In the genomic region with DNA sequence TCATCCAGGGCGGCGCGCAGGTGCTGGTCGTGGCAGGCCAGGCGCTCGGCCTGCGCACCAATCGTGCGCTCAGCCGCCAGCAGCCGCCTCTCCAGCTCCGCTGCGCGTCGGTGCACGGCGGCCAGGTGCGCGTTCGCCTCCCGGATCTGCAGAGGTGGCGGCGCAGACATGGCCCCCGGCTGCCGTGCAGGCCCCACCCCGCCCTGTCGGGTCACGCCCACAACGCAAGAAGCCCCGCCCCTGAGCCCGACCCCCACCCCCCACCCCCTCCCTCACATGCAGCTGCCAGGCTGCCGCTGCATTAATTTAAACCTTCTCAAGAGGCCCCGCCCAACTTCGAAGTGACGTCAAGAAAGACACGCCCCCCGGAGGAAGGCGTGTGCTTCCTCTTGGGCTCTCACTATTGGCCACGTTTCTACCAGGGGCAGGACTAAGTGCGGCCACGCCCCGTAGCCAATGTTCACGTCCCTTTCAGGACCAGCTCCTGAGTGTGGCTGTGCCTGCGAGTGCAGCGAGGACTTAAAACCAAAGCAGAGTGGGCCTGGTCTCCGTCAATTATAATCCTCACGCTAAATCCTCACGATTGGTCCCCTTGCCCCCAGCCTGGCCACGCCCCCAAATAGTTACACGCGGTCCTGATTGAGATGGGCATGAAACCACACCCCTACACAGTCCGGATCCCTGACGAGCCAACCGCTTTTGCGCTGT, we compare ENCODE assay signal across 8 mouse cellular contexts. TPM values are rescaled to one million over a fixed set of nuclear protein-coding genes. Genes with fewer than 3 reads are reported as not detected.
DNase-seq lines count a peak whose midpoint lies in the region; ATAC-seq lines count a peak whose summit lies in the region.

No protein-coding gene starts in this region.

- peak overlapping the region; percentile 90 for H3K9ac ChIP-seq in kidney, embryonic 15.5 days

- H3K4me1 ChIP-seq in heart, embryonic 10.5 days = peaks cover 43% of the 10 kb centered on the region
- peaks cover 39% of the 10 kb centered on the region for H3K4me1 ChIP-seq in kidney, embryonic 15.5 days

- H3K4me2 ChIP-seq in kidney, embryonic 15.5 days = peak overlapping the region; percentile 89

- peak overlapping the region; percentile 90 for H3K4me3 ChIP-seq in heart, embryonic 10.5 days
- peak overlapping the region; percentile 95 for H3K4me3 ChIP-seq in kidney, embryonic 15.5 days (replicated peaks)

- H3K36me3 ChIP-seq in heart, embryonic 10.5 days = peaks cover 33% of the 10 kb centered on the region
- H3K36me3 ChIP-seq in kidney, embryonic 15.5 days = peaks cover 27% of the 10 kb centered on the region

- H3K27me3 ChIP-seq in heart, embryonic 10.5 days (ENCODE audit: insufficient read depth, poor library complexity, severe bottlenecking) = no peaks in the 10 kb centered on the region
- no peaks in the 10 kb centered on the region for H3K27me3 ChIP-seq in kidney, embryonic 15.5 days

- WGBS in heart, embryonic 10.5 days = under 1% methylated on average over 55 of the region's 55 CpGs
- under 1% methylated on average over 55 of the region's 55 CpGs for WGBS in kidney, embryonic 15.5 days

- peak; percentile 98 to 99 for DNase-seq in B cell, adult 2 months
- DNase-seq in brain, adult 2 months (ENCODE audit: low read depth, low spot score) = peak; percentile 99
- peak; percentile 99 for DNase-seq in heart, embryonic 10.5 days (ENCODE audit: low spot score)
- peak; percentile 97 for DNase-seq in liver
- DNase-seq in spleen, postnatal 4 days (ENCODE audit: low spot score in 2 of 2) = peak; percentile 96

- H3K9me3 ChIP-seq in heart, embryonic 10.5 days = no peaks in the 10 kb centered on the region
- H3K9me3 ChIP-seq in kidney, embryonic 15.5 days (replicated peaks) = no peaks in the 10 kb centered on the region

- ATAC-seq in erythroblast, adult 5-6 weeks (replicated peaks; ENCODE audit: low FRiP score, poor library complexity, severe bottlenecking) = peak; percentile 86
- ATAC-seq in kidney, embryonic 15.5 days (replicated peaks; ENCODE audit: low FRiP score) = peak; percentile 95
- peak; percentile 83 for ATAC-seq in monocyte, adult 5-6 weeks (replicated peaks; ENCODE audit: insufficient number of reproducible peaks, low FRiP score, low TSS enrichment, poor library complexity, severe bottlenecking)

- H3K27ac ChIP-seq in heart, embryonic 10.5 days = peak overlapping the region; percentile 92
- H3K27ac ChIP-seq in kidney, embryonic 15.5 days = peak overlapping the region; percentile 89

RNA-seq across cellular contexts. Expression of a gene that starts 0.8 kb away (rescaled TPM):
- 17.7 and 29.7 TPM in 2 replicates for total RNA-seq in erythroblast, adult 5-6 weeks (2015; ENCODE audit: low replicate concordance)
- 21.3 and 29.1 TPM in 2 replicates for total RNA-seq in erythroblast, adult 5-6 weeks (2017; ENCODE audit: low replicate concordance)
- polyA plus RNA-seq in heart, embryonic 10.5 days (2016; fragmentation: Nextera tagmentation; extraction: Ambion mirVana) = 518 and 632 TPM in 2 replicates
- 470 and 471 TPM in 2 replicates for polyA plus RNA-seq in kidney, embryonic 15.5 days (2015; fragmentation: Nextera tagmentation; extraction: Ambion mirVana)
- total RNA-seq in monocyte, adult 5-6 weeks (2017) = 66.7 to 91.2 TPM (median 74.2 TPM) in 3 replicates

RNA-seq across cellular contexts. Expression of a gene that starts 1.0 kb away (rescaled TPM):
- 0.38 and 1.0 TPM in 2 replicates for total RNA-seq in erythroblast, adult 5-6 weeks (2015; ENCODE audit: low replicate concordance)
- total RNA-seq in erythroblast, adult 5-6 weeks (2017; ENCODE audit: low replicate concordance) = 1.4 and 8.3 TPM in 2 replicates
- 10.2 and 12.7 TPM in 2 replicates for polyA plus RNA-seq in heart, embryonic 10.5 days (2016; fragmentation: Nextera tagmentation; extraction: Ambion mirVana)
- 15.6 and 19.5 TPM in 2 replicates for polyA plus RNA-seq in kidney, embryonic 15.5 days (2015; fragmentation: Nextera tagmentation; extraction: Ambion mirVana)
- total RNA-seq in monocyte, adult 5-6 weeks (2017) = 5.0 to 6.0 TPM (median 5.0 TPM) in 3 replicates

RNA-seq across cellular contexts. Expression of a gene that starts 40.5 kb away (rescaled TPM):
- total RNA-seq in erythroblast, adult 5-6 weeks (2015; ENCODE audit: low replicate concordance) = not detected in 2 replicates
- 0.51 TPM in 1 of 2 replicates, not detected in the other for total RNA-seq in erythroblast, adult 5-6 weeks (2017; ENCODE audit: low replicate concordance)
- polyA plus RNA-seq in heart, embryonic 10.5 days (2016; fragmentation: Nextera tagmentation; extraction: Ambion mirVana) = 3.3 and 7.4 TPM in 2 replicates
- polyA plus RNA-seq in kidney, embryonic 15.5 days (2015; fragmentation: Nextera tagmentation; extraction: Ambion mirVana) = 6.5 and 7.1 TPM in 2 replicates
- not detected in 3 replicates for total RNA-seq in monocyte, adult 5-6 weeks (2017)

RNA-seq across cellular contexts. Expression of a gene that starts 43.7 kb away (rescaled TPM):
- total RNA-seq in erythroblast, adult 5-6 weeks (2015; ENCODE audit: low replicate concordance) = 6.1 and 11.7 TPM in 2 replicates
- 18.0 and 25.0 TPM in 2 replicates for total RNA-seq in erythroblast, adult 5-6 weeks (2017; ENCODE audit: low replicate concordance)
- 85.1 and 105 TPM in 2 replicates for polyA plus RNA-seq in heart, embryonic 10.5 days (2016; fragmentation: Nextera tagmentation; extraction: Ambion mirVana)
- polyA plus RNA-seq in kidney, embryonic 15.5 days (2015; fragmentation: Nextera tagmentation; extraction: Ambion mirVana) = 87.9 and 99.2 TPM in 2 replicates
- 55.6 to 66.4 TPM (median 62.1 TPM) in 3 replicates for total RNA-seq in monocyte, adult 5-6 weeks (2017)

RNA-seq across cellular contexts. Expression of a gene that starts 47.7 kb away (rescaled TPM):
- total RNA-seq in erythroblast, adult 5-6 weeks (2015; ENCODE audit: low replicate concordance) = 0.84 and 5.6 TPM in 2 replicates
- 5.4 and 5.9 TPM in 2 replicates for total RNA-seq in erythroblast, adult 5-6 weeks (2017; ENCODE audit: low replicate concordance)
- 39.6 and 41.4 TPM in 2 replicates for polyA plus RNA-seq in heart, embryonic 10.5 days (2016; fragmentation: Nextera tagmentation; extraction: Ambion mirVana)
- 46.5 and 54.6 TPM in 2 replicates for polyA plus RNA-seq in kidney, embryonic 15.5 days (2015; fragmentation: Nextera tagmentation; extraction: Ambion mirVana)
- total RNA-seq in monocyte, adult 5-6 weeks (2017) = 15.0 to 22.2 TPM (median 19.2 TPM) in 3 replicates

Comparison
In these comparisons a context has a peak if more than half of its experiments do, and no peak if none do; other contexts are left out.
1. Peak in every context shown above with its lines: DNase-seq, ATAC-seq, H3K4me3 ChIP-seq and H3K27ac ChIP-seq.